In the genomic region with DNA sequence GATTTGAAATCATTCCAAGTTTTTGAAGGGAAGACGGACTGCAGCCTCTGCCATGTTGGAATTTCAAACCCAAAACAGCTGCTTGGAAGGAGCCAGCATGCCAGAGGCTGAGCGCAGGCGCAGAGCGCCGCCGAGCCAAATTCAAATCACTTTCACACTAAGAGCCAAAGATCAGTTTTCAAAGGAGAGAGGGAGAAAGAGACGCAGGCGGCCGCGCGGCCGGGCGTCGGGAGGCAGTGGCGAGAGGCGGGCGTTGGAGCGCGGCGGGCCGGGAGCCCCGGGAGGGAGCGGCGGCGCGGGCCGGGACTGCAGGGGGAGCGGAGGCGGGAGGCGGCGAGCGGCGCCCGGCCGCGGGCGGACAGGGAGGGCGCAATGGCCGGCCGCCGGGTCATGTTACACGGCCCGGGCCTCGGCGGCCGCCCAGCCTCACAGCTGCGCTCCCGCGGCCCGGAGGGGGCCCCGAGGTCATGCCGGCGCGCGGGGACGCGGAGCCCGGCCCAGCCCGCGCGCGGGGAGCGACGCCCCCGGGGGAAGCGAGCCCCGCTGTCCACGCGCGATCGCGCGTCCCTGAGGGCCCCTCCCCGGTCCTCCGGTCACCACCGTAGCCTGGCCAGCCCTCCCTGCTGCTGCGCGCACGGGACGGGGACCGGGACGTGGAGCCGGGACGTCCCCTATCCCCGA, we compare ENCODE assay signal across 8 mouse cellular contexts. TPM values are rescaled to one million over a fixed set of nuclear protein-coding genes. Genes with fewer than 3 reads are reported as not detected.
DNase-seq lines count a peak whose midpoint lies in the region; ATAC-seq lines count a peak whose summit lies in the region.

A gene (minus strand): TSS at position 102 of the 681 bp plus-strand sequence.

- peak within 1 kb of the TSS; percentile 96 for H3K9ac ChIP-seq in hindbrain, embryonic 11.5 days (ENCODE audit: low read depth, low read length)
- H3K9ac ChIP-seq in lung, embryonic 16.5 days (ENCODE audit: low read length), result peak within 1 kb of the TSS; percentile 89

- H3K4me2 ChIP-seq in hindbrain, embryonic 11.5 days (replicated peaks; ENCODE audit: low read depth, low read length), result peak within 1 kb of the TSS; percentile 72
- H3K4me2 ChIP-seq in lung, embryonic 16.5 days (ENCODE audit: low read depth, low read length), result peak within 1 kb of the TSS; percentile 87

- H3K36me3 ChIP-seq in hindbrain, embryonic 11.5 days (ENCODE audit: control insufficient read depth, insufficient read depth, low read length), result no peaks in the 10 kb centered on the region
- H3K36me3 ChIP-seq in lung, embryonic 16.5 days (ENCODE audit: control insufficient read depth, insufficient read depth, low read length), result no peaks in the 10 kb centered on the region

- WGBS in hindbrain, embryonic 11.5 days, result under 1% methylated on average over 33 of the region's 85 CpGs
- WGBS in lung, embryonic 16.5 days, result under 1% methylated on average over 63 of the region's 85 CpGs

- H3K4me3 ChIP-seq in hindbrain, embryonic 11.5 days (ENCODE audit: low read depth, low read length), result peak within 1 kb of the TSS; percentile 79
- H3K4me3 ChIP-seq in lung, embryonic 16.5 days (ENCODE audit: low read length), result peak within 1 kb of the TSS; percentile 78

- peak; percentile 46 for DNase-seq in WW6 (ENCODE audit: low read depth, low spot score)
- peak; percentile 68 to 69 for DNase-seq in cerebellum, postnatal 25 days
- peak; percentile 56 to 57 for DNase-seq in frontal cortex, postnatal 25 days (ENCODE audit: low spot score in 2 of 2)
- DNase-seq in hindbrain, embryonic 11.5 days (ENCODE audit: low spot score), result peak; percentile 87
- peak; percentile 30 to 31 for DNase-seq in layer of hippocampus, postnatal 25 days (ENCODE audit: extremely low spot score in 1 of 2, low spot score in 1 of 2)
- DNase-seq in retina, postnatal 7 days (ENCODE audit: low read depth, low spot score), result peak; percentile 42
- DNase-seq in B cell, adult 2 months, result no peak

- H3K4me1 ChIP-seq in hindbrain, embryonic 11.5 days (replicated peaks; ENCODE audit: control insufficient read depth, insufficient read depth, low read length), result no peaks in the 10 kb centered on the region
- peaks cover 3% of the 10 kb centered on the region; the same call in 1 of the 2 replicates for H3K4me1 ChIP-seq in lung, embryonic 16.5 days (replicated peaks; ENCODE audit: control insufficient read depth, insufficient read depth, low read length)

- H3K27me3 ChIP-seq in hindbrain, embryonic 11.5 days (ENCODE audit: control insufficient read depth, insufficient read depth, low read length), result no peaks in the 10 kb centered on the region
- H3K27me3 ChIP-seq in lung, embryonic 16.5 days (ENCODE audit: control insufficient read depth, insufficient read depth, low read depth, low read length), result no peaks in the 10 kb centered on the region

- H3K9me3 ChIP-seq in hindbrain, embryonic 11.5 days (ENCODE audit: control insufficient read depth, low read length), result no peaks in the 10 kb centered on the region
- H3K9me3 ChIP-seq in lung, embryonic 16.5 days (ENCODE audit: control insufficient read depth, low read length), result no peaks in the 10 kb centered on the region

- peak; percentile 87 for ATAC-seq in hindbrain, embryonic 11.5 days (ENCODE audit: low FRiP score)
- ATAC-seq in lung, embryonic 16.5 days (ENCODE audit: low read depth), result peak; percentile 91

- H3K27ac ChIP-seq in hindbrain, embryonic 11.5 days (ENCODE audit: low read depth, low read length), result peak within 1 kb of the TSS; percentile 100
- peak within 1 kb of the TSS; percentile 97 for H3K27ac ChIP-seq in lung, embryonic 16.5 days (ENCODE audit: low read length)

RNA-seq across cellular contexts. Expression of the gene that starts here (rescaled TPM):
- polyA plus RNA-seq in hindbrain, embryonic 11.5 days (2014; fragmentation: Nextera tagmentation; extraction: Ambion mirVana), result 19.5 and 20.7 TPM in 2 replicates
- 1 to 10 TPM in 1 of 2 experiments, under 1 TPM in 1; 0.82 to 1.7 TPM for total RNA-seq in layer of hippocampus, postnatal 25 days (2021)
- polyA plus RNA-seq in lung, embryonic 16.5 days (2015; fragmentation: Nextera tagmentation; extraction: Ambion mirVana), result 4.6 and 5.2 TPM in 2 replicates

Comparison
In these comparisons a context has a peak if more than half of its experiments do, and no peak if none do; other contexts are left out.
1. DNase-seq: peak in WW6 (single experiment), cerebellum, postnatal 25 days (2 of 2), frontal cortex, postnatal 25 days (2 of 2), hindbrain, embryonic 11.5 days (single experiment), layer of hippocampus, postnatal 25 days (2 of 2) and retina, postnatal 7 days (single experiment); none in B cell, adult 2 months (0 of 2).